Mouse (Mus musculus): Measurements from ENCODE around the gene Dpp6.

DNA sequence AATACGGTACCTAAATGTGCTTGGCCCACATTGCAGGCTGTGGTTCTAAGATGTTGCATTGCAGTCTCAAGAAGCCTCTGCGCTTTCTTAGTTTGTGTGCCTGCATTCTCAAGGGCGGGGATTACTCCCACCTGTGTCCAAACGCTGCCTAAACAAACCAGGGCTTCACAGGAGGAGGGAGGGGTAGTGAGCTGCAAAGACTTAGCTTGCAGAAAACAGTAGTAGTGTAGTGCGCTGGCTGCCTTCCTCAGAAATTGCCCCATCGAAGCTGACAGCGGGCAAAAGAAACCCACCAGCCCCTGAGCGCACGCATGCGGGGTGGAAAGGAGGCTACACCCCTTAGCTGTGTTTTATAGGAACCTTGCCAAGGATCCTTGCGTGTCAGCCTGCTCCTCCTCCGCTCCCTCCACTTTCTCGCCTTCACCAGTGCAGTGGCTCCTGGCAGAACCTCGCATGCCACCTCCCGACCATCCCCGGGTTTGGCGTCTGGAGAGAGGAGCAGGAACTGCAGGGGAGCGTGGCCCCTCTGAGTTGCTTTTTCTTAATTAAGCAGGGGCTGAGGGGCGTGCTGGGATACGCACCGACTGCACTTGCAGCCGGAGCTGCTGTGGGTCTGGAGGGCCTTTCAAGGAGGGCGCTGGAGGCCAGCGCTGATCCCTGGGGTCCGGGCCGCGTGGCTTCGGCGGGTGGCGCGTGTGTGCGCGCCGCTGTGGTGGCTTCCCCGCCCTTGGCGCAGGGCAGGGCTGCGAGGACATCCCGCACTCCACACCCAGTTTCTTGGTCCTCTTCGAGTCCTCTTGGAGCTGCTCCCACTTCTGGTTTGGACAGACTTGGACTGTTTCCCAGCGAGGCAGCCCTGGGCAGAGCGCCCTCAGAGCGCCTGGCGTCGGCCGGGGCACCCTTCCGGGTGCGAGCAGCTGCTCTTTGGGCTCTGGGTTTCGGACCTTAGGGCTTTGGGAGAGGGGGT is at the start of gene Dpp6:
- TF ChIP-seq CTCF (IDR thresholded peaks at IDR 0.05 in 2 of 3, conservative IDR thresholded peaks at IDR 0.05 in 1 of 3; ENCODE audit: control insufficient read depth in 1 of 3, insufficient read depth in 1 of 3, low read depth in 2 of 3, low read length in 3 of 3, poor library complexity in 1 of 3, severe bottlenecking in 1 of 3) (no peak), MYC (IDR thresholded peaks at IDR 0.05; ENCODE audit: low read depth, low read length) (no peak), POLR2A (IDR thresholded peaks at IDR 0.05; ENCODE audit: control insufficient read depth in 1 of 2, insufficient read depth in 1 of 2, low read depth in 1 of 2, low read length in 2 of 2, poor library complexity in 1 of 2) (no peak), HCFC1 (IDR thresholded peaks at IDR 0.05; ENCODE audit: low read depth, low read length) (no peak), ZMIZ1 (IDR thresholded peaks at IDR 0.05; ENCODE audit: low read depth, low read length) (no peak), GATA1 (IDR thresholded peaks at IDR 0.05; ENCODE audit: low read depth, low read length) (no peak), MEF2A (IDR thresholded peaks at IDR 0.05; ENCODE audit: extremely low read depth, insufficient replicate concordance, low read depth, low read length, poor library complexity, severe bottlenecking) (no peak), ELF1 (IDR thresholded peaks at IDR 0.05; ENCODE audit: low read depth, low read length) (no peak)

All from MEL (cell line).